Mouse (Mus musculus) regulatory T cell (primary cell): ENCODE measurements at regions not wholly inside any gene's neighbourhood (a gene's known extent, or its start where the extent isn't known, plus 50 kb on each side); places are given as distances from the start of the nearest gene placed in this dataset.

Source experiments
- in situ Hi-C: fragments of 300-600 bp; cut with MboI, MseI; formaldehyde crosslinking; loops from one replicate; pipeline ENCODE4 v1.15.1; 2025; ENCODE audit warnings: high pct_unique_total_duplicates

DNA sequence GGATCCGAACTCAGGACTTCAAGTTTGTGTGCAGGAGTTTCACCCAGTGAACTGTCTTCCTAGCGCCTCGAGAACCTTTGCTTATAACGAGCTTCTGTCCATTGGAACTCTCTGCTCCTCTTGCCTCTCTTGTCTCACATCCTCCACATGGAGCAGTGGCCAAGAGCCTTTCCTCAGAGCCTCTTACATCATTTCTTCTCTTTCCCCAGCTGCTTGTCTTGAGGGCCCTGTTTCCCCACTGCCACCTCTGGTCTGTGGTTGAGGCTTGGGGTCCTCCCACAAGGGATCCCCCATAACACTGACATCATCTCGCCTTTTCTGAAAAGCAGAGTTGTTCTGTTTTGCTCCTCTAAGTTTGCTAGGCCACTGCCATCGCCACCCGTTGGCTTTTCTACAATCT, 51.9 kb upstream of the Dars start:
- in situ Hi-C loops: no loop called here
